Mouse (Mus musculus): ENCODE data around the gene Timm23. TPM values are rescaled to one million over a fixed set of nuclear protein-coding genes. Genes with fewer than 3 reads are reported as not detected.

Gene Timm23
- polyA plus RNA-seq, 2 experiments: 90.5 to 199 TPM

DNA sequence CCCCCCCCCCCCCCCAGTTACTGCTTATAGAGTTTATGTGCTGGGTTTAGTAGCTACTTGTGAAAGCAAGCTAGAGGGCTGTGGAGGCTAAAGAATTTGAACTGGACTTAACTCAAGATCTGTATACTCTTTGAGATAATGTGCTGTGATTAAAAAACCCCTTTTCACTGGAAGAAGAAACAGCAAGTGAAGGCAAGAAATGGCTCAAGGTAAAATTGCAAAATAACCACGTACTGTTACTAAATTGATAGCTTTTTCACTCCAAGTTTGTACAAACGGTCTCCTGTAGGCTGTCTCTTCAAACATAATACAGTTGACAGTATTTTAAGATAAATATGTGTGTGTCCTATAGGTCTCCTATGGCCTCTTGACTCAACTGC is 35.6 kb downstream of the Timm23 start:
- Histone ChIP-seq H3K9me3 (ENCODE audit: control insufficient read depth, low read length) (no peaks in the 10 kb centered on the region), H3K27me3 (ENCODE audit: control insufficient read depth, insufficient read depth, low read length) (no peaks in the 10 kb centered on the region), H3K4me1 (replicated peaks; ENCODE audit: control insufficient read depth in 2 of 2, insufficient read depth in 2 of 2, low read length in 1 of 2) (peaks cover 74 to 80% of the 10 kb centered on the region in 2 experiments), H3K4me2 (ENCODE audit: low read depth) (peak overlapping the region; percentile 74), H3K36me3 (replicated peaks; ENCODE audit: control insufficient read depth, insufficient read depth, low read depth) (peaks cover 28% of the 10 kb centered on the region), H3K27ac (peak overlapping the region; percentile 100), H3K9ac (replicated peaks) (peak overlapping the region; percentile 88), H3K4me3 (ENCODE audit: insufficient read depth in 1 of 2, low read depth in 2 of 2, low read length in 2 of 2) (peak overlapping the region; percentile 85 to 97)
- ATAC-seq (ENCODE audit: insufficient read depth): no peak
- WGBS (ENCODE audit: insufficient replicate concordance): 18% methylated on average over 2 of the region's 2 CpGs
- DNase-seq (ENCODE audit: low read depth in 3 of 3, low spot score in 3 of 3): no peak
- no peak for TF ChIP-seq CTCF (IDR thresholded peaks at IDR 0.05; ENCODE audit: low read depth)
- no peak for TF ChIP-seq EP300 (IDR thresholded peaks at IDR 0.05; ENCODE audit: low read depth)

DNA sequence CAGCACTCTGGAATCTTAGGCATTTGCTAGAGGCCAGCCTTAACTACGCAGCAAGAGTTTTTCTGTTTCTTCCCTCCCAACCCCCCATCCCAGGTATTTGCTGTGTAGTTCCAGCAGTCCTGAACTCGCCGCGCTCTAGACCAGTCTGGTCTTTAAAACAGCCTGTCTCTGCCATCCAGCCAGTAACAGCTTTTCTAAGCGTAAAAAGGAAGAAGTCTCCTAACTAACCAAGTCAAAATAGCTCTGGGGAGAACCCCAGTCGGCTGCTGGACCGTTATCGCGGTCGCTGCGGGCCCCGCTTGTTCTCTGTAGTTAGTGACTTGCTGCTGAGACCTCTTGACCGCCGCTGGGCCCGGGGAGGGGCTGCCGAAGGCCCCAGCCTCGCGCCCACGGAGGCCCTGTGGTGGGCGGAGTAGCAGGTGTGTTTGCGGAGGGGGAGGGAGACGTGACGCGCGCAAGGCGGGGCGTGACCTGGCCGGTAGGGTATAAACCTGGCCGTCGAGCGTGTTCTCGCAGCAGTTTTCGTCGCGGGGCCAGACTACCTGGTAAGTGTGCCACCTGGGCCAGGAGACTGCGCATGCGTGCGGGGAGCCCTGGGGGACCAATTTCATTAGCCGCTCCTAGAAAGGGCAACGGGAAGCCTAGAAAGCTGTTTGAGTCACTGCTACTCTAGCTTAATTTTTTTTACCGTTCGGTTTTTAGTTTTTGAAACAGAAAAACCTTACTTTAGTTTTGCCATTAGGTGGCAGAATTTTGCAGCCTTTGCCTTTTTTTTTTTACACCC is 36.2 kb downstream of the Timm23 start:
- under 1% methylated on average over 42 of the region's 42 CpGs for WGBS (ENCODE audit: insufficient replicate concordance)

DNA sequence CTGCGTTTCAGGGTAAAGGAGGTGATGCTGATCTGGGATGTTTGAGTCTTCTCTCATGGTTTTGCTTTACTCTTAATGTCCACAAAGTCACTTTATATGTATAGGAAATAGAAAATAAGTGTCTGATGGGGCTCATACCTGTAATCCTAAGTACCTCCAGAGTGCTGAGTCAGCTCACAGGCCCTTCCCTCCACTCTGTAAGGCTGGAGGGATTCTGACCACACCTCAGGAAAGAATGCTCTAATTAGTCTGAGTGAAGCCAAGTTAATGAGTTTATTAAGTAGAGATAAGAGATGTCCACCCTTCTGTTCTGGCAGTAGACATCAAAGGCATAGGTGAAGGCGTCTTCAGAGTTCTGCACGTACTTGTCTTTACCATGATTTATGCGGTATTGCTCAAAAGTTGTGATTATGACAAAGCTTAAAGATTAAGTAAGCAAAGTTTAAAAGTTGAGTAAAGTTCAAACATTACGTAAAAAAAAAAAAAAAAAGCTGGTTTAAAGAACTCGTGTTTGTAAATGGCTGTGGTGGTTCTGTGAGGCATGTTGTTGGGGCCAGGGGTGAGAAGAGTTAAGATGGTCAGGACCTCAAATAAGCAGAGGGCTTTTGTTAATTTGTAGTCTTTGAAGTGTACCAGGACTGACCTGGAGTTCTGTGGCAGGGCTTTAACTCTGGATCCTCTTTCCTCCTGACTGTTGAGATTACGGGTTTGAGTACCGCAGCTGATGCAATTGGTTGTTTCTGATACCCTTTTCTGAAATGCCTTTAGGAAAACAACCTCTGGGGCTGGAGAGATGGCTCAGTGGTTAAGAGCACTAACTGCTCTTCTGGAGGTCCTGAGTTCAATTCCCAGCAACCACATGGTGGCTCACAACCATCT is 37.3 kb downstream of the Timm23 start:
- ATAC-seq (ENCODE audit: insufficient read depth) (no peak), DNase-seq (ENCODE audit: low read depth in 3 of 3, low spot score in 3 of 3) (no peak)
- peak overlapping the region; percentile 100 for H3K27ac ChIP-seq
- WGBS (ENCODE audit: insufficient replicate concordance): 48% methylated on average over 8 of the region's 8 CpGs
- peak overlapping the region; percentile 74 for H3K4me2 ChIP-seq (ENCODE audit: low read depth)
- H3K36me3 ChIP-seq (replicated peaks; ENCODE audit: control insufficient read depth, insufficient read depth, low read depth): peaks cover 11% of the 10 kb centered on the region
- H3K27me3 ChIP-seq (ENCODE audit: control insufficient read depth, insufficient read depth, low read length): no peaks in the 10 kb centered on the region
- no peaks in the 10 kb centered on the region for H3K9me3 ChIP-seq (ENCODE audit: control insufficient read depth, low read length)
- peaks cover 68 to 72% of the 10 kb centered on the region in 2 experiments for H3K4me1 ChIP-seq (replicated peaks; ENCODE audit: control insufficient read depth in 2 of 2, insufficient read depth in 2 of 2, low read length in 1 of 2)
- H3K9ac ChIP-seq (replicated peaks): peak overlapping the region; percentile 88
- no peak for TF ChIP-seq CTCF (IDR thresholded peaks at IDR 0.05; ENCODE audit: low read depth)
- TF ChIP-seq EP300 (IDR thresholded peaks at IDR 0.05; ENCODE audit: low read depth): no peak
- H3K4me3 ChIP-seq (ENCODE audit: insufficient read depth in 1 of 2, low read depth in 2 of 2, low read length in 2 of 2): peak overlapping the region in 1 of 2 experiments; percentile 85; a peak in 2 of 4 replicates

More for the DNA sequence above, 36.2 kb downstream of the Timm23 start:
- Histone ChIP-seq H3K4me2 (ENCODE audit: low read depth) (peak overlapping the region; percentile 74), H3K36me3 (replicated peaks; ENCODE audit: control insufficient read depth, insufficient read depth, low read depth) (peaks cover 22% of the 10 kb centered on the region), H3K27ac (peak overlapping the region; percentile 100), H3K27me3 (ENCODE audit: control insufficient read depth, insufficient read depth, low read length) (no peaks in the 10 kb centered on the region), H3K9me3 (ENCODE audit: control insufficient read depth, low read length) (no peaks in the 10 kb centered on the region), H3K9ac (replicated peaks) (peak overlapping the region; percentile 88), H3K4me1 (replicated peaks; ENCODE audit: control insufficient read depth in 2 of 2, insufficient read depth in 2 of 2, low read length in 1 of 2) (peaks cover 79 to 82% of the 10 kb centered on the region in 2 experiments), H3K4me3 (ENCODE audit: insufficient read depth in 1 of 2, low read depth in 2 of 2, low read length in 2 of 2) (peak overlapping the region; percentile 47 to 85)
- TF ChIP-seq CTCF (IDR thresholded peaks at IDR 0.05; ENCODE audit: low read depth): 0 out of 2 replicates have a peak, but pooled peaks have one; percentile 15
- TF ChIP-seq EP300 (IDR thresholded peaks at IDR 0.05; ENCODE audit: low read depth): peak; percentile 52; the same call in 1 of the 2 replicates
- DNase-seq (ENCODE audit: low read depth in 3 of 3, low spot score in 3 of 3): peak; percentile 76 to 81 (median 77)
- peak; percentile 72 for ATAC-seq (ENCODE audit: insufficient read depth)

DNA sequence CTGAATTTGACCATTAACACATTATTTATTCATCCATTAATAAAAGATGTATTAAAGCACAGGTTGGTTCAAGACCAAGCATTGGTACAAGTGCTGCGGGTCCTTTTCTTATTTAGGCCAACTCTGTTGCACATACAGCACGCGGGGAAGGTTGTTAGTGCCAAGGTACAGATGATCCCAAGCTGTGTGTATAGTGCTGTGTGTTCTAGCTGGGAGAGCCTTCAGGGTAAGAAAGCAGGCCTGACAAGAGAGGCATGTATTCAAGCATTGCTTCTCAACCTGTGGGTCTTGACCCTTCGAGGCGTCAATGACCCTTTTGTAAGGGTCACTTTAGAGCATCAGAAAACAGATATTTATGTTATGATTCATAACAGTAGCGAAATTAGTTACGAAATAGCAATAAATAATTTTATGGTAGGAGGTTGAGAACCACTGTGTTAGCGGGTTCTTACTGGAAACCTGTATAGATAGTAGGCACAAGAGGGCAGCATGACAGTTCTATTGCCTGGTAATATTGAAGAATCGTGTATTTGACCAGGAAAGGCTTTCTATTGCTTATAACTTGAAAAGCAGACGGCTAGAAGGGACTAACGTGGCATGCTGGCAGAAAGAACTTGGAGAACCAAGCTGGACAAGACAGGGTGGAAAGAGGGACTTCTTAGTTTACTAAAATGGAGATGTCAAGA is 38.4 kb downstream of the Timm23 start:
- Histone ChIP-seq H3K27me3 (ENCODE audit: control insufficient read depth, insufficient read depth, low read length) (no peaks in the 10 kb centered on the region), H3K4me2 (ENCODE audit: low read depth) (peak overlapping the region; percentile 74), H3K9ac (replicated peaks) (0 out of 2 replicates have a peak overlapping the region, but pooled peaks have one; percentile 1), H3K4me1 (replicated peaks; ENCODE audit: control insufficient read depth in 2 of 2, insufficient read depth in 2 of 2, low read length in 1 of 2) (peaks cover 67 to 69% of the 10 kb centered on the region in 2 experiments), H3K4me3 (ENCODE audit: insufficient read depth in 1 of 2, low read depth in 2 of 2, low read length in 2 of 2) (no peak overlapping the region), H3K36me3 (replicated peaks; ENCODE audit: control insufficient read depth, insufficient read depth, low read depth) (peaks cover 10% of the 10 kb centered on the region), H3K27ac (peak overlapping the region; percentile 100), H3K9me3 (ENCODE audit: control insufficient read depth, low read length) (no peaks in the 10 kb centered on the region)
- TF ChIP-seq CTCF (IDR thresholded peaks at IDR 0.05; ENCODE audit: low read depth) (no peak; the same call in 1 of the 2 replicates), EP300 (IDR thresholded peaks at IDR 0.05; ENCODE audit: low read depth) (no peak)
- no peak for DNase-seq (ENCODE audit: low read depth in 3 of 3, low spot score in 3 of 3)
- no peak for ATAC-seq (ENCODE audit: insufficient read depth)
- WGBS (ENCODE audit: insufficient replicate concordance): 74% methylated on average over 11 of the region's 11 CpGs
